Mouse (Mus musculus) liver, adult 2 months (tissue): ENCODE measurements around the gene Slc35e2. TPM values are rescaled to one million over a fixed set of nuclear protein-coding genes. Genes with fewer than 3 reads are reported as not detected.
"Not testable (repeated sequence)": the region's sequence is repeated elsewhere in the genome, so short reads cannot be mapped to it uniquely, and the experiment has no call there.

Source experiments
- DNase-seq: peaks from one replicate; pipeline ENCODE4 v3.0.0-alpha.2; 2011; ENCODE audit warnings: low read depth, low spot score; ENCODE audit errors: extremely low read depth
- H3K27ac ChIP-seq: fragments of 200-500 bp; replicated peaks from 2 replicates; pipeline ENCODE4 v1.5.1; 2012; ENCODE audit warnings: low read depth, mild to moderate bottlenecking, control low read depth, inconsistent platforms, low read length; ENCODE audit not compliant: insufficient read depth
- H3K27me3 ChIP-seq: fragments of 200-500 bp; 2 replicates; pipeline ENCODE4 v1.6.1; 2012; ENCODE audit warnings: mild to moderate bottlenecking, moderate library complexity, low read length, inconsistent platforms; ENCODE audit not compliant: control insufficient read depth, insufficient read depth
- H3K36me3 ChIP-seq: fragments of 200-500 bp; 2 replicates; pipeline ENCODE4 v1.6.1; 2012; ENCODE audit warnings: low read length, inconsistent platforms; ENCODE audit not compliant: control insufficient read depth, insufficient read depth
- H3K4me1 ChIP-seq: fragments of 200-500 bp; 2 replicates; pipeline ENCODE4 v1.6.1; 2011; ENCODE audit warnings: low read length; ENCODE audit not compliant: control insufficient read depth, insufficient read depth
- H3K4me3 ChIP-seq: fragments of 200-500 bp; 2 replicates; pipeline ENCODE4 v1.5.1; 2011; ENCODE audit warnings: low read depth, mild to moderate bottlenecking, control low read depth, low read length, moderate library complexity; ENCODE audit not compliant: insufficient read depth
- H3K79me2 ChIP-seq: fragments of 200-500 bp; 2 replicates; pipeline ENCODE4 v1.6.1; 2012; ENCODE audit warnings: inconsistent platforms, mild to moderate bottlenecking, low read length, moderate library complexity; ENCODE audit not compliant: control insufficient read depth, insufficient read depth
- H3K9ac ChIP-seq: fragments of 200-500 bp; 2 replicates; pipeline ENCODE4 v1.6.1; 2012; ENCODE audit warnings: low read depth, mild to moderate bottlenecking, control low read depth, inconsistent platforms, low read length
- CTCF ChIP-seq: fragments of 200-500 bp; IDR thresholded peaks from 2 replicates; pipeline ENCODE4 v1.5.1; 2011; ENCODE audit warnings: low read depth, low read length, control low read depth
- POLR2A ChIP-seq: fragments of 200-500 bp; IDR thresholded peaks from 2 replicates; pipeline ENCODE4 v1.6.1; 2011; ENCODE audit warnings: low read length, control low read depth; ENCODE audit not compliant: insufficient read depth; ENCODE audit errors: extremely low read depth
- WGBS: fragments of 180-500 bp; shearing (Covaris S2); methylation state at CpG from one replicate; pipeline ENCODE4 v1.1.7; 2018; 5-methylcytosine and 5-hydroxymethylcytosine counted together
- polyA plus RNA-seq: library from polyadenylated mRNA; depleted of rRNA; stranded (reverse); fragments of >200 nt; gene quantifications from 2 replicates; pipeline ENCODE4 v1.2.3, GENCODE M21; 2012
- total RNA-seq: library from RNA; depleted of rRNA; stranded (reverse); fragments of >200 nt; gene quantifications from 2 replicates; pipeline ENCODE4 v1.2.3, GENCODE M21; 2014

The Slc35e2 gene
- total and polyA plus RNA-seq, 2 experiments: 18.5 to 63.5 TPM

DNA sequence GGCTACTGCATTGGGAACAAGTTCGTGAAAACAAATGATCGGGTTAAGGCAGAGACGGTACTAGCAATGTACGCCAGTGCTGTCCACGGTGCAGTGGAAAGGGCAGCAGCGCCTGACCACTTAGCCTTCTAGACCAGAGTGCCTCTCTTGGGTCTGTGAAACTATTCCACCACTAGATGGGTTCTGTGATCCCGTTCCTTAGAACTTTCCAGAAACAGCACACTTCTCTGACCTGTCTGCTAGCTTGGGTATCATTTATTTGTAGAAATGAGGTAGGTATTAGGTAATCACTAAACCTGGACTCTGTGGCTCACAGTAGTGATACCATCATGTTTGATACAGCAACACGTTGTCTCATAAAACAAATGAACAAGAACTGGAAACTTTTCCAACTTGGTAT is 34.7 kb upstream of the Slc35e2 start:
- no peaks in the 10 kb centered on the region for H3K36me3 ChIP-seq
- DNase-seq: peak; percentile 100
- H3K27ac ChIP-seq: peak overlapping the region; percentile 93
- no peaks in the 10 kb centered on the region for H3K27me3 ChIP-seq
- H3K4me3 ChIP-seq: no peak overlapping the region
- H3K4me1 ChIP-seq: peaks cover 46% of the 10 kb centered on the region
- H3K9ac ChIP-seq: peak overlapping the region; percentile 68
- TF ChIP-seq CTCF (0 out of 2 replicates have a peak, but pooled peaks have one; percentile 32), POLR2A (0 out of 2 replicates have a peak, but pooled peaks have one; percentile 25)
- 14% methylated on average over 8 of the region's 8 CpGs for whole genome bisulfite sequencing
- H3K79me2 ChIP-seq: peaks cover 28% of the 10 kb centered on the region

DNA sequence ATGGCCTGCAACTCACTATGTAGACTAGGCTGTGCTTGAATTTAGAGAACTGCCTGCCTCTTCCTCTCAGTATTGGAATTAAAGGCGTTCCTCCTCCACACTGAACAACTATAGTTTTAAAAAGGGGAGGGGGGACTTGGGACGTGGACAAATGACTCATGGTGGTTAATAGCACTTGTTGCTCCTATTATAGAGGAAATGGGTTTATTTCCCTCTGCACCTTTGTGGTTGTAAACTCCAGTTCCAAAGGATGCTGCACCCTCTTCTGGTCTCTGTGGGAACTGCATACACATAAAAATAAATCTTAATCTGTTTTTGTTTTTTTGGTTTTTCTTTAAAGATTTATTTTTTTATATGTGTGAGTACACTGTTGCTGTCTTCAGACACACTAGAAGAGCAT is 33.0 kb upstream of the Slc35e2 start:
- no peaks in the 10 kb centered on the region for H3K36me3 ChIP-seq
- peak; percentile 69 for DNase-seq
- peaks cover 39% of the 10 kb centered on the region for H3K79me2 ChIP-seq
- peak; percentile 50 for TF ChIP-seq CTCF
- TF ChIP-seq POLR2A: no peak
- H3K27ac ChIP-seq: peak overlapping the region; percentile 86
- peaks cover 42% of the 10 kb centered on the region for H3K4me1 ChIP-seq
- H3K9ac ChIP-seq: peak overlapping the region; percentile 70; the same call in 1 of the 2 replicates
- 29% methylated on average over 2 of the region's 2 CpGs for WGBS
- H3K27me3 ChIP-seq: no peaks in the 10 kb centered on the region
- H3K4me3 ChIP-seq: no peak overlapping the region

DNA sequence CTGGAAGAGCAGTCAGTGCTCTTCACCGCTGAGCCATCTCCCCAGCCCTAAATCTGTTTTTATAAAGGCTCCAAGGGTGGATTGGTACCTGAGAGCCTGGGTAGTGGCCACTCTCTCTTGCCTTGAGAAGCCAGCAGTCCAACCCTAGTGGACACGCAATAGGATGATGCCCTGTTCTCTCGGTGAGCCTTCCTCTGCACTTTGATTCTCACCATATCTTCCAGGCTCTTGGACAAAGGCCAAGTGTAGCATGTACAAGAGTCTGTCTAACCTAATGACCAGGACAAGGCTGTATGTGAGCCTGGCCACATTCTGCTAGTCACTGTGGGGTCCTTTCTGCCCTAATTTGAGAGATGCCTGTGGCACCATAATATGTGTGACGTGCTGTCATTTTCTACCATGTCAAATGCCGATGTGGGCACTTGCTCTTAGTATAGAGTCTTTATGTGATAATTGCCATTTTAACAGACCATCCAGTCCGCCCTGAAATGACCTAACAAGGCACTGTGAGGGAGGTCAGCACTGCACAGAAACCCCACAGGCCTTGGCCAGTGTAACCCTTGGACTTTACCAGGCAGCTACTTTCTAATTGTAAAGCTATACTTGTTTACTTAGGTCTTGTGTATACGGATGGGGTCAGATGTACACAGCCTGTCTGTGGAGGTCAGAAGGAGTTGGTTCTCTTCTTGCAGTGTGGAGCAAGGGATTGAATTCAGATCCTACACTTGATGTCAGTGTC is 32.4 kb upstream of the Slc35e2 start:
- DNase-seq: peak; percentile 84
- Histone ChIP-seq H3K9ac (peak overlapping the region; percentile 70), H3K79me2 (peaks cover 46% of the 10 kb centered on the region), H3K4me3 (no peak overlapping the region), H3K27me3 (no peaks in the 10 kb centered on the region), H3K4me1 (peaks cover 49% of the 10 kb centered on the region), H3K36me3 (no peaks in the 10 kb centered on the region), H3K27ac (peak overlapping the region; percentile 59)
- WGBS: 31% methylated on average over 7 of the region's 7 CpGs
- TF ChIP-seq CTCF: no peak
- TF ChIP-seq POLR2A: no peak

DNA sequence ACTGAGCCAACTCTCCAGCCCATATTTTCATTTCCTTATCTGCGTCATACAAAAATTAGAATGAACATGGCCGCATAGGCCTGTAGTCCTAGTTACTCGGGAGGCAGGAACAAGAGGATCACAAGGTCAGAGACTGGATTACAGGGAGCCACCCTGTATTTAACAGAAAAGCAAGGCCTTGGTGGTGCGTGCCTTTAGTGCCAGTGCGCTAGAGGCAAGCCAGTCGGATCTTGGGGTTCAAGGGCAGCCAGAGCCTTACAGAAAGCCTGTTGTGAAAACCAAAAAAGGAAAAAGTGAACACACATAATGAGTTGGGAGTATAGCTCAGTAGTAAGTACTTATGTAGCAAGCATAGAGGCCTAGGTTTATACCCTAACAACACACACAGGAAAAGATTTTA is 31.4 kb upstream of the Slc35e2 start:
- no peak overlapping the region for H3K4me3 ChIP-seq
- peaks cover 53% of the 10 kb centered on the region for H3K4me1 ChIP-seq
- DNase-seq: no peak
- H3K27ac ChIP-seq: peak overlapping the region; percentile 59
- TF ChIP-seq POLR2A: no peak
- TF ChIP-seq CTCF: no peak
- H3K79me2 ChIP-seq: peaks cover 45% of the 10 kb centered on the region
- H3K9ac ChIP-seq: no peak overlapping the region
- no peaks in the 10 kb centered on the region for H3K36me3 ChIP-seq
- H3K27me3 ChIP-seq: no peaks in the 10 kb centered on the region
- 33% methylated on average over 6 of the region's 6 CpGs for WGBS

DNA sequence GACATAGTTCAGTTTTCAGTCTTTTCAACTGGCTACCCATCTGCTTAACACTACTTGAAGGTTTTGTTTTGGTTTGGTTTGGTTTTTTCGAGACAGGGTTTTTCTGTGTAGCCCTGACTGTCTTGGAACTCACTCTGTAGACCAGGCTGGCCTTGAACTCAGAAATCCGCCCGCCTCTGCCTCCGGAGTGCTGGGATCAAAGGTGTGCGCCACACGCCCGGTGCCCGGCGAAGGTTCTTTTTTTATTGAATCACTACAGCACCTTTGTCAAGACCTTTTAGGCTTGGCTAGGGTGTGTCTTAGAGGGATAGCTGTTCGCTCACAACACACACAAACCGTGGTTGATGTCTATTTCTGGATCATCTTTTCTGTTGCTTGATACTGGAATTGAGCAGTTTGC is 30.9 kb upstream of the Slc35e2 start:
- not testable (repeated sequence) for H3K4me3 ChIP-seq, H3K36me3 ChIP-seq, H3K27me3 ChIP-seq, H3K9ac ChIP-seq
- DNase-seq: peak; percentile 47
- H3K27ac ChIP-seq: peak overlapping the region; percentile 57
- H3K79me2 ChIP-seq: peaks cover 44% of the 10 kb centered on the region
- 31% methylated on average over 11 of the region's 11 CpGs for WGBS
- peaks cover 54% of the 10 kb centered on the region for H3K4me1 ChIP-seq

DNA sequence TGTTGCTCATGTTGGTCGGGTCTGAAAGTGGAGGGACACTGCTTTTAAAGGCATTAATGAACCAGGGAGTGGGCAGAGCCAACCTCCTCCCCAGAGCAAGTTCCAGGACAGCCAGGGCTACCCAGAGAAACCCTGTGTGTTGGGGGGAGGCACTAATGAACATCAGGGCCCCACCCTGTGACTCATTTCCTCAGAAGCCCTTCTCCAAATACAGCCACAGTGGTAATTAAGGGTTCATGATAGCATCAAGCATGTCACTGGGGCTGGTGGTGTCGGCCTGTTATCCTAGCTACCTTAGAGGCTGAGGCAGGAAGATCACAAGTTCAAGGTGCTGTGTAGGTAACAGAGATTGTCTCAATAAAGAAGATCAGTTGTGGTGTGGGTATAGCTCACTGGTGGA is 29.8 kb upstream of the Slc35e2 start:
- H3K79me2 ChIP-seq: peaks cover 44% of the 10 kb centered on the region
- H3K27ac ChIP-seq: peak overlapping the region; percentile 57
- DNase-seq: no peak
- H3K36me3 ChIP-seq: no peaks in the 10 kb centered on the region
- H3K4me1 ChIP-seq: peaks cover 50% of the 10 kb centered on the region
- no peak overlapping the region for H3K9ac ChIP-seq
- H3K27me3 ChIP-seq: no peaks in the 10 kb centered on the region
- H3K4me3 ChIP-seq: no peak overlapping the region
- WGBS: 39% methylated on average over 2 of the region's 2 CpGs
- TF ChIP-seq CTCF (no peak), POLR2A (no peak)
